Mouse (Mus musculus): Measurements from ENCODE around the gene Casc3. TPM values are rescaled to one million over a fixed set of nuclear protein-coding genes. Genes with fewer than 3 reads are reported as not detected.

Casc3 gene
- polyA plus RNA-seq, 1 experiment from 2014 or later: 53.9 TPM

DNA sequence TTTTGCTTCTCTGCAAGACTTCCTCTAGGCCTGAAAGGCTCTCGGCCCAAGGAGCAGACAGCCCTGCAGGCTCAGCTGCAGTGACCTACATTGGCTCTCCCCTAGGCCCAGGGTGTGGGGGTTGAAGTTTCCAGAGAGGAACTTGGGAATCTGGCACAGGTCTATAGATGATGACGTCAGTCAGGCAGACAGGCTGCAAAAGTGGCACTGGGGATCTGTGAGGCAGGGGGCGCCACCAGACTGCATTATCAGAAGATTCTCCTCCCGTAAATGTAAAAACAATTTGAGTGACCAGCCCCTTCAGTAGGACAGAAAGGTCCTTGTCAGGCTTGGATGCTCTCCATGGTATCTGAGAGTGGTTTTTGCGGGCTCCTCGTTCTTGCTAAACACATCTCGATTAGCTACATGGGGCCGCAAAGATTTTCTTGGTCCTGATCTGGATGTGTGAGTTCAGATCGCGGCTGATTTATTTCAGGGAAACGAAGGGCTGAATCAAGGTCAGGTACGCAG is 18.9 kb upstream of the Casc3 start:
- Histone ChIP-seq H3K4me3 (no peak overlapping the region), H3K27ac (replicated peaks) (peak overlapping the region; percentile 58), H3K4me2 (replicated peaks) (peak overlapping the region; percentile 31; the same call in 1 of the 2 replicates), H3K9me3 (no peaks in the 10 kb centered on the region), H3K27me3 (no peaks in the 10 kb centered on the region), H3K4me1 (peaks cover 74% of the 10 kb centered on the region), H3K9ac (replicated peaks) (no peak overlapping the region; the same call in 1 of the 2 replicates), H3K36me3 (no peaks in the 10 kb centered on the region)
- no peak for ATAC-seq (replicated peaks)
- WGBS: 8% methylated on average over 12 of the region's 12 CpGs

DNA sequence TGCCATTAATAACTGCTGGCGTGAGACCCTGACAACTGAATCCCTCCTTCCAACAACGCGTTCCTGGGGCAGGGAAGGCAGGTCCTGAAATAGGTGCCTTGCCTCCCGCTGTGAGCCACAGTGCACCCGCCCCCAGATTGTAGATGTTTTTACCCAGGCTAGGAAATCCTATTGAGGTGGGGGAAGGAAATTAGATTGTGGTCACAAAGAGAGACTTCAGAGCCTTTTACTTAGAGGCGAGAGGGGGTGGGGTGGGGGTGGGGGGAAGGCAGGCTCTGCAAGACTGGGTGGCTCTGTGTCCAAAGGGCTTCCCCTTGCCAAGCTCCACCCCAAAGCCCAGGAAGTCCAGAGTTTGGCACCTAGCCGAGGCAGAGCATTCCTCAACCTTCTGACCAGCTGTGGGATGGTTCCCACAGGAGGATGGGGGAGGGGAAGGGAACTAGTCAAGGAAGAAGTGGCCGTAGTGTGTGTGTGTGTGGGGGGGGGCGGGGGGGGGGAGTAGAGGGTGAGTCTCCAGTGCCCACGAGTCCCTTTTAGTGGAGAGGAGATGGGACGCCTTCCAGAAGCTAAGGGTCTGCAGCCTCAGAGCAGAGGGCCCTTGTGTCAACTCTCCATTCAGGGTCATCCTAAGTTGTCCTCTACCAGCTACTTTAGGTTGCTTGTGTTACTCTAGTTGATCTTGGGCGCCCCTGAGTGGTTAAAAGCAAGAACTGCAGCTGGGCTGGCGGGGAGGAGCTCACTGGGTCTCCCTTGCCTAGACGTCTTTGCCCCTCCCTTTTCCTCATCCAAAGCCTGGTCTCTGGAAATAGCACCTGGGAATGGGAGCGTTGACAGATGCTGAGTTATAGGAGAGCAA is 18.1 kb upstream of the Casc3 start:
- H3K4me2 ChIP-seq (replicated peaks): peak overlapping the region; percentile 31
- ATAC-seq (replicated peaks): peak; percentile 34
- no peaks in the 10 kb centered on the region for H3K27me3 ChIP-seq
- H3K9me3 ChIP-seq: no peaks in the 10 kb centered on the region
- H3K4me1 ChIP-seq: peaks cover 69% of the 10 kb centered on the region
- H3K27ac ChIP-seq (replicated peaks): peak overlapping the region; percentile 58
- H3K4me3 ChIP-seq: no peak overlapping the region
- under 1% methylated on average over 14 of the region's 15 CpGs for WGBS
- no peaks in the 10 kb centered on the region for H3K36me3 ChIP-seq
- H3K9ac ChIP-seq (replicated peaks): no peak overlapping the region; the same call in 1 of the 2 replicates

DNA sequence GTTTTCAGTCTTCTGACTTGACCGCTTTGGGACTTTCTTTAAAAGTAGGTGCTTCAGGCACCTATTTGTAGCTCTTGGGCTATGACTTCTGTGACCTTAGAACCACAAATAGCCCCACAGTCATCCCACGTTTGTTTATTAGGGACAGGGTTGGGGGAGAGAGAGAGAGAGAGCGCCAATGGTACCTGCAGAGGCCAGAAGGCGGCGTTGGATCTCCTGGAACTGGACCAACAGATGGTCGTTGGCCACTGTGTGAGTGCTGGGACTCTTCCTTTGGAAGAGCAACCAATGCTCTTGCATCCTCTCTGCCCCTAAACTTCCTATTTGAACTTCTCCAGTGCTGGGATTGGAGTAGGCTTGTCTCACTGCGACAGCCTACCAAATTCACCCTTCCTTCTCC is 17.5 kb upstream of the Casc3 start:
- Histone ChIP-seq H3K9ac (replicated peaks) (no peak overlapping the region), H3K4me1 (peaks cover 63% of the 10 kb centered on the region), H3K4me2 (replicated peaks) (no peak overlapping the region), H3K9me3 (no peaks in the 10 kb centered on the region), H3K27me3 (no peaks in the 10 kb centered on the region), H3K27ac (replicated peaks) (no peak overlapping the region), H3K36me3 (no peaks in the 10 kb centered on the region), H3K4me3 (no peak overlapping the region)
- 26% methylated on average over 7 of the region's 7 CpGs for WGBS
- no peak for ATAC-seq (replicated peaks)

DNA sequence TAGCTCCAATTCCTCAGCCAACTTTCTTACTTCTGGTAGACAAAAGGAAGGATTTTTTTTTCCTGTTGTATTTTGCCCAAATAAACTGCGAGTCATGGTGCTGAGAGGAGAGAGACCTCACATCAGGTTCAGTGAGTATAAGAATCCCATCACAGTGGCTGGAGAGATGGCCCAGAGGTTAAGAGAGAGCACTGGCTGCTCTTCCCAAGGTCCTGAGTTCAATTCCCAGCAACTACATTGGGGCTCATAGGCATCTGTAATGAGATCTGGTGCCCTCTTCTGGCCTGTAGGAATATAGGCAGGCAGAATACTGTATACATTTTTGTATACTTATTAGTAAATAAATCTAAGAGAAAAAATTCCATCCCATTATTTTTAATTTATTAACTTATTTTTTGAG is 17.0 kb upstream of the Casc3 start:
- no peaks in the 10 kb centered on the region for H3K36me3 ChIP-seq
- H3K27ac ChIP-seq (replicated peaks): no peak overlapping the region
- no peak for ATAC-seq (replicated peaks)
- peaks cover 58% of the 10 kb centered on the region for H3K4me1 ChIP-seq
- no peaks in the 10 kb centered on the region for H3K27me3 ChIP-seq
- H3K4me3 ChIP-seq: no peak overlapping the region
- H3K9ac ChIP-seq (replicated peaks): no peak overlapping the region
- no peaks in the 10 kb centered on the region for H3K9me3 ChIP-seq
- WGBS: 80% methylated on average over 1 of the region's 1 CpGs
- no peak overlapping the region for H3K4me2 ChIP-seq (replicated peaks)

DNA sequence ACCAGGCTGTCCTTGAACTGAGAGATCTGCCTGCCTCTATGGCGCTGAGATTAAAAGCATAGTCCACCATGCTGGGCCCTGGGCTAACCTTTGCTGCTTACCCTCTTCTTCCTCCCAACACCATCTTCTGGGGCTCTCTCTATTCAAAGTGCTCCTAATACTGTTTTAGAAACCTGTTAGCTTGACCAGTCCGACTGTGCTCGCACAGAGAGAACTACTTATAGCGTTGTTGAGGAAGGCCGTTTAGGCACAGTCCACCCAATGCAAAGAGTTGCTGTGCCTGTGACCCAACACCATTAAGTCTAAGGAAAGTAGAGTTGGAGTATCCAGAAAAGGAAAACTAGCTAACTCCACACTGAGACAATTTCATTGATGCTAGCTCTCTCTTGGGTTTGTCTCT is 16.6 kb upstream of the Casc3 start:
- H3K4me1 ChIP-seq: peaks cover 57% of the 10 kb centered on the region
- H3K9me3 ChIP-seq: no peaks in the 10 kb centered on the region
- no peak for ATAC-seq (replicated peaks)
- H3K27ac ChIP-seq (replicated peaks): peak overlapping the region; percentile 52; the same call in 1 of the 2 replicates
- WGBS: 90% methylated on average over 5 of the region's 5 CpGs
- H3K4me2 ChIP-seq (replicated peaks): no peak overlapping the region
- H3K9ac ChIP-seq (replicated peaks): no peak overlapping the region
- no peak overlapping the region for H3K4me3 ChIP-seq
- H3K27me3 ChIP-seq: no peaks in the 10 kb centered on the region
- no peaks in the 10 kb centered on the region for H3K36me3 ChIP-seq

DNA sequence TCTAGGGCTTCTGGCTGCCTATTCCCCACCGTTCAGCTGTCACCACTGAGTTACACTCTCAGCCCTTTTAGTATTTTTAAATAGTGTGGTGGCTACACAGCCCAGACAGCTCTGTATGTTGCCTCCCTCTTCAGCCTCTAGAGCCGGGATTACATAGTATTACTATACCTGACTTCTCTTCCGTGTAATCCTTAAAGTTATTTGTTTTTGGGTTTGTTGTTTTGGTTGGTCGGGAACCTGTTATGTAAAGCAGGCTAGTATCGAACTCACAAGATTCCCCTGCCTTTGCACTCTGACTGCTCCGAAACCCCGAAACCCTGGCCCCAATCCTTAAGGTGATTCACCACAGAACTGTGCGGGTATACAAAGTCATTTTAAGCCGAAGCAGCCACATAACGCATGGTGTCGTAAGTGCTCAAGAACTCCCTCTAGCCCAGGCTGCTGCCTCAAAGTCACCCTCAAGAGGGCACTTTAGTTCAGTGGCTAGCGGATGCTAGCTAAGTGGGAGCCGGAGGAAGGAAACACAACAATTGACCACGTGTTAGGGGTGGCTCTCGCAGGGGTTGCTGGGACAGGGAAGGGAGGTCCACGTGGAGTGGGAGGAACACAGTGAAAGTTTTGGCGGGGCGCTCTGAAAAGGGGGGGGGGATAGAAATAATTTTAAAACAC is 16.0 kb upstream of the Casc3 start:
- Histone ChIP-seq H3K4me2 (replicated peaks) (peak overlapping the region; percentile 94), H3K27ac (replicated peaks) (peak overlapping the region; percentile 52), H3K9ac (replicated peaks) (peak overlapping the region; percentile 14; the same call in 1 of the 2 replicates), H3K9me3 (no peaks in the 10 kb centered on the region), H3K36me3 (no peaks in the 10 kb centered on the region), H3K27me3 (no peaks in the 10 kb centered on the region), H3K4me3 (peak overlapping the region; percentile 49), H3K4me1 (peaks cover 57% of the 10 kb centered on the region)
- 10% methylated on average over 18 of the region's 18 CpGs for WGBS
- ATAC-seq (replicated peaks): peak; percentile 87

DNA sequence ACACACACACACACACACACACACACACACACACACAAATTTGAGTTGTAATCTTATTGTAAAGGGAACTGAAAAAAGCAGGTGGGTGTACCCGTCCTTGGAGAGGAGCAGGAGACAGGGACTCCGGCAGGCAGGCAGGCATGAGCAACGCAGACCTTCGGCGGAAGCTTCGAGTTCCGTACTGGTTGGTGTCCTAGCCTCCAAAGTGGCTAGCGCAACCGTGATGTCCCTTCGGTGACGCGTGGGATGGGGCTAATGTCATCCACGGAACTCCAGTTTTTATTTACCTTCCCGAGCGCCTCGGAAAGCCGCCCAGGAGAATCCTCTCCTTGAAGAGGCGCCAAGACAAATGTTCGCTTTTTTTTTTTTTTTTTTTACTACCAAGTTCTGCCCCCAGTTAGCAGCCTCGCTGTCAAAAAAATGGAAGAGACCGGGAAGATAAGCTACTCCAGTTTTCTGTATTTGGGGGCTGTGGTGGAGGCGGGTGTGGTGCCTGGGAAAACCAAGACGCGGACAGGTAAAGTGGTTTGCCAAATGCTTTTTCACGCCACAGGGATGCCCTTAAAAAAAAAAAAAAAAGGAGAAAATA is 15.4 kb upstream of the Casc3 start:
- Histone ChIP-seq H3K27me3 (no peaks in the 10 kb centered on the region), H3K4me2 (replicated peaks) (peak overlapping the region; percentile 94), H3K9ac (replicated peaks) (peak overlapping the region; percentile 52), H3K36me3 (no peaks in the 10 kb centered on the region), H3K9me3 (no peaks in the 10 kb centered on the region), H3K4me1 (peaks cover 57% of the 10 kb centered on the region), H3K27ac (replicated peaks) (peak overlapping the region; percentile 52), H3K4me3 (peak overlapping the region; percentile 49)
- ATAC-seq (replicated peaks): 0 out of 2 replicates have a peak, but pooled peaks have one; percentile 14
- WGBS: 2% methylated on average over 25 of the region's 25 CpGs

DNA sequence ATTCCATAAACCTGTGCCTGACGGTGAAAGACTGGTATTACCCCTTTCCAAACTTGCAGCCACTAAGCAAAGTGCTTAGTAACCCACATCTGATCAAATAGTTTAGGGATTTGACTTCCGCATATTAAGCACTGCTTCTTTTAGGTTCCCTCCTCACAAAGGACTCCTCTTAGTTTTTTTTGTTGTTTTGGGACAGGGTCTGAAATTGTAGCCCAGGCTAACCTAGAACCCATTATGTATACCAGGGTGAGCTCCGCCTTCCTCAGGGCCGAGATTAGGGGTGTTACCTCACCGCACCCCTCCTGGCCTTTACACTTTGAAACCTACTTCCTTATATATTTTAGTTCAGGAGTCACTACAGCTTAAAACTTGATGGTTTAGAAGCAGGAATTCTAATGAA is 14.9 kb upstream of the Casc3 start:
- WGBS: 38% methylated on average over 5 of the region's 5 CpGs
- Histone ChIP-seq H3K9ac (replicated peaks) (no peak overlapping the region; the same call in 1 of the 2 replicates), H3K4me1 (peaks cover 57% of the 10 kb centered on the region)

DNA sequence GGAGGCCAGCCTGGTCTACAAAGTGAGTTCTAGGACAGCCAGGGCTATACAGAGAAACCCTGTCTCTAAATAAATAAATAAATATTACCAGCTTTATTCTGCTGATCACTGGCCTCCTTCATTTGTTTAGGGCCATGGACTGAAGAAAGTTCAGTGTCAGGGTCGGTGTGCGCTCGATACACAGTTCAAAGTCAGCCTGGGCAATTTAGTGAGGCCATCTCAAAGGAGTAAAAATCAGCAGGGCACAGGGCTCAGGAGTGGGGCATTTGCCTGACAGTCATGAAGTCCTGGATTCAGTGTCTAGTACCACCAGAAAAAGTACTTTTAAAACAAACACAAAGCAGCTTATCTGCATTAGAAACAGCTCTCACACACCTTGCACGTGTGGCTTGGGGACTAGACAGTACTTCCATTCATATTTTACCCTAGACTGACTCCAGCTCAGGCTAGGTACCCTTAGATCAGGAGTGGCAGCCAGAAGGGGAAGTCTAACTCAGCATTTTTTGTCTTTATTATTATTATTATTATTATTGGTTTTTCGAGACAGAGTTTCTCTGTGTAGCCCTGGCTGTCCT is 14.0 kb upstream of the Casc3 start:
- WGBS: 84% methylated on average over 5 of the region's 5 CpGs
- Histone ChIP-seq H3K4me3 (no peak overlapping the region), H3K9me3 (no peaks in the 10 kb centered on the region), H3K4me1 (peaks cover 50% of the 10 kb centered on the region), H3K36me3 (no peaks in the 10 kb centered on the region), H3K4me2 (replicated peaks) (no peak overlapping the region), H3K27ac (replicated peaks) (no peak overlapping the region), H3K27me3 (no peaks in the 10 kb centered on the region), H3K9ac (replicated peaks) (no peak overlapping the region)
- no peak for ATAC-seq (replicated peaks)

More for the DNA sequence above, 14.9 kb upstream of the Casc3 start:
- no peak for ATAC-seq (replicated peaks)
- Histone ChIP-seq H3K4me2 (replicated peaks) (peak overlapping the region; percentile 94), H3K4me3 (peak overlapping the region; percentile 49), H3K27ac (replicated peaks) (no peak overlapping the region), H3K27me3 (no peaks in the 10 kb centered on the region), H3K36me3 (no peaks in the 10 kb centered on the region), H3K9me3 (no peaks in the 10 kb centered on the region)

DNA sequence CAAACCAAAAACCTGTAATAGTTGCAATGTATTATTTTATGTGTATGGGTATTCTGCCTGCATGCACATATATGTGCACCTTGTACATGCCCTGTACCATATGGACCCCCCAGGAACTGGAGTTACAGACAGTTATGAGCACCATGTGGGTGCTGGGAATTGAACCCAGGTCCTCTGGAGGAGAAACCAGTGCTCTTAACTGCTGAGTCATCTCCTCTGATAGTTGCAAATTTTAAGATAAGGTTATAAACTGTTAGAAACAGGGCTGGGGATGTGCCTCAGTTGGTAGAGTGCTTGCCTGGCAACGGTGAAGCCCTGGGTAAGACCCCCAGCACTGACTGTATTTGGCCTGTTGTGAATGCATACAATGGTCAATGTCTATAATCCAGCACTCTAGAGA is 13.3 kb upstream of the Casc3 start:
- Histone ChIP-seq H3K4me1 (peaks cover 43% of the 10 kb centered on the region), H3K4me3 (no peak overlapping the region), H3K9me3 (no peaks in the 10 kb centered on the region), H3K27ac (replicated peaks) (no peak overlapping the region), H3K4me2 (replicated peaks) (no peak overlapping the region), H3K36me3 (no peaks in the 10 kb centered on the region), H3K9ac (replicated peaks) (no peak overlapping the region), H3K27me3 (no peaks in the 10 kb centered on the region)
- no peak for ATAC-seq (replicated peaks)
- 83% methylated on average over 1 of the region's 1 CpGs for WGBS

DNA sequence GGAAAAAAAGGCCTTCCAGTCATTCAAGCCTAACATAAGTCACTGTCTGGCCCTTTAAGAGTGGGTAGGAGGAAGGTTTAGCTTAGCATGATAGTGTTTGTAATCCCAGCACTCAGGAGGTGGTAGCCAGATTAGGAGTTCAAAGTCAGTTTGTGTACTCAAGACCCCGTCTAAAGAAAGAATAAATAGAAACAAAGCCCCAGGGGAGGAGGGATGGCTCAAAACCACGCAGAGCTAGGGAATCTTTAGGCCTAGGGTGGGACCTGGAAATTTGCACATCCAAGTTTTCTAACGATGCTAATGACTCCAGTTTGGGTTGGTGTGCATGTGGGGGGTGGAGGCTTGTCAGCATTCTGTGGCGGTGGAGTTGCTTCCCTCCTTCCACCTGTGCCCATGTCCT is 12.6 kb upstream of the Casc3 start:
- Histone ChIP-seq H3K27ac (replicated peaks) (no peak overlapping the region), H3K4me2 (replicated peaks) (no peak overlapping the region), H3K9me3 (no peaks in the 10 kb centered on the region), H3K9ac (replicated peaks) (no peak overlapping the region), H3K4me1 (peaks cover 37% of the 10 kb centered on the region), H3K4me3 (no peak overlapping the region), H3K36me3 (no peaks in the 10 kb centered on the region), H3K27me3 (no peaks in the 10 kb centered on the region)
- WGBS: 9% methylated on average over 4 of the region's 4 CpGs
- ATAC-seq (replicated peaks): no peak
